Mouse (Mus musculus): ENCODE results near the gene Slc35d2. TPM values are rescaled to one million over a fixed set of nuclear protein-coding genes. Genes with fewer than 3 reads are reported as not detected.

Slc35d2 gene
- total RNA-seq (2021), result 1 to 10 TPM; 2.1 to 2.5 TPM

GRCm38 (mm10) chr13:64128858-64129615, at the start of gene Slc35d2:
Slc35d2 (minus strand) TSS chr13:64129368.
- DNase-seq, result peak; percentile 81 to 82
- intact Hi-C loops (cut with DNase I), result loop anchor here (2.0 kb wide), 1 partner anchor 28 kb away; no protein-coding TSS in a partner anchor

GRCm38 (mm10) chr13:64178000-64178399, 48.8 kb upstream of the Slc35d2 start:
- DNase-seq, result no peak
- intact Hi-C loops (cut with DNase I), result no loop called here

GRCm38 (mm10) chr13:64169746-64170145, 40.6 kb upstream of the Slc35d2 start:
- intact Hi-C loops (cut with DNase I), result no loop called here
- DNase-seq, result no peak

- no peak for DNase-seq
- intact Hi-C loops (cut with DNase I), result loop anchor here (5.0 kb wide), 2 partner anchors 149 to 269 kb away; partner anchors contain the start of genes Aaed1 and Cdk20
These were observed 34.1 kb upstream of the Slc35d2 start for GRCm38 (mm10) chr13:64163147-64163715.

- peak in 1 of 2 experiments; percentile 14 for DNase-seq
- intact Hi-C loops (cut with DNase I), result loop anchor here (5.0 kb wide), 2 partner anchors 150 to 270 kb away; partner anchors contain the start of genes Aaed1 and Cdk20
These were observed 33.5 kb upstream of the Slc35d2 start for GRCm38 (mm10) chr13:64162626-64163025.

GRCm38 (mm10) chr13:64161916-64162611, 32.9 kb upstream of the Slc35d2 start:
- intact Hi-C loops (cut with DNase I), result loop anchor here (5.0 kb wide), 2 partner anchors 150 to 270 kb away; partner anchors contain the start of genes Aaed1 and Cdk20
- no peak for DNase-seq

GRCm38 (mm10) chr13:64161548-64161915, 32.4 kb upstream of the Slc35d2 start, which contains the start of gene Habp4:
Habp4 (plus strand) TSS chr13:64161824.
- DNase-seq, result peak; percentile 97
- intact Hi-C loops (cut with DNase I), result loop anchor here (5.0 kb wide), 2 partner anchors 151 to 271 kb away; partner anchors contain the start of genes Aaed1 and Cdk20

GRCm38 (mm10) chr13:64156966-64157365, 27.8 kb upstream of the Slc35d2 start:
- no peak for DNase-seq
- intact Hi-C loops (cut with DNase I), result loop anchor here (10.0 kb wide), 1 partner anchor 592 kb away; no protein-coding TSS in a partner anchor

- no peak for DNase-seq
- intact Hi-C loops (cut with DNase I), result loop anchor here (10.0 kb wide), 1 partner anchor 590 kb away; no protein-coding TSS in a partner anchor
These were observed 26.0 kb upstream of the Slc35d2 start for GRCm38 (mm10) chr13:64155171-64155571.

GRCm38 (mm10) chr13:64154651-64155050, 25.5 kb upstream of the Slc35d2 start:
- DNase-seq, result no peak
- intact Hi-C loops (cut with DNase I), result loop anchor here (10.0 kb wide), 1 partner anchor 590 kb away; no protein-coding TSS in a partner anchor

- intact Hi-C loops (cut with DNase I), result loop anchor here (10.0 kb wide), 1 partner anchor 589 kb away; no protein-coding TSS in a partner anchor
- peak; percentile 53 to 68 for DNase-seq
These were observed 24.6 kb upstream of the Slc35d2 start for GRCm38 (mm10) chr13:64153751-64154267.

GRCm38 (mm10) chr13:64153083-64153682, 24.0 kb upstream of the Slc35d2 start, which contains the start of gene Zfp367:
Zfp367 (minus strand) TSS chr13:64153202.
- intact Hi-C loops (cut with DNase I), result loop anchor here (10.0 kb wide), 1 partner anchor 588 kb away; no protein-coding TSS in a partner anchor
- DNase-seq, result peak; percentile 95 to 96

GRCm38 (mm10) chr13:64152671-64153082, 23.5 kb upstream of the Slc35d2 start:
- DNase-seq, result no peak
- intact Hi-C loops (cut with DNase I), result loop anchor here (10.0 kb wide), 1 partner anchor 588 kb away; no protein-coding TSS in a partner anchor

GRCm38 (mm10) chr13:64152241-64152669, 23.1 kb upstream of the Slc35d2 start:
- peak; percentile 84 to 86 for DNase-seq
- intact Hi-C loops (cut with DNase I), result loop anchor here (10.0 kb wide), 1 partner anchor 587 kb away; no protein-coding TSS in a partner anchor

GRCm38 (mm10) chr13:64150121-64150520, 21.0 kb upstream of the Slc35d2 start:
- no peak for DNase-seq
- intact Hi-C loops (cut with DNase I), result loop anchor here (2.0 to 10.0 kb wide), 2 partner anchors 19 to 585 kb away; no protein-coding TSS in a partner anchor

- intact Hi-C loops (cut with DNase I), result loop anchor here (2.0 kb wide), 2 partner anchors 21 to 29 kb away; no protein-coding TSS in a partner anchor
- DNase-seq, result peak; percentile 55 to 57
These were observed 628 bp upstream of the Slc35d2 start for GRCm38 (mm10) chr13:64129616-64130375.

GRCm38 (mm10) chr13:64126316-64126715, 2.9 kb downstream of the Slc35d2 start:
- DNase-seq, result no peak
- intact Hi-C loops (cut with DNase I), result no loop called here

GRCm38 (mm10) chr13:64124886-64125285, 4.3 kb downstream of the Slc35d2 start:
- DNase-seq, result no peak
- intact Hi-C loops (cut with DNase I), result no loop called here

All from heart, postnatal 36 days (tissue).